Mouse (Mus musculus): ENCODE measurements around the gene Wdr24. TPM values are rescaled to one million over a fixed set of nuclear protein-coding genes. Genes with fewer than 3 reads are reported as not detected.

The Wdr24 gene
- polyA plus RNA-seq (2015; fragmentation: Nextera tagmentation; extraction: Ambion mirVana) = 11.9 and 14.2 TPM in 2 replicates

DNA sequence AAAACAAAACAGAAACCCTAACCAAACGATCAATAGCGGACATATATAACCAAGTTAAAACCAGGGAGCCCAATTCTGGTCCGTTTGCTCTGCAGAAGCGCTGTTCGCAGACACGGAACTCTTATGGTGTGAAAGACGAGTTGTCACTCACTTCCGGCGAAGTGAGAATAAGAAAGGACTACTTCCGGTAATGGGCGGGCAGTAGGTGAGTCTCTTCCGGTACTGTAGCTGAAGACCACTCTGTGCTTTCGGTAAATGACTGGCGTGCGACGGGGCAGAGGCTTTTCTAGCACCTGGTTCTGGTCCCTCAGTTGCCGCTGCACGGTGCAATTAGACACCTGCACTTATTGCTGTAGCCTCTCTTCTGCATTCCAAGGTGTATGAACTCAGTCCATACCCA is at the start of gene Wdr24:
Wdr24 (plus strand) TSS at position 176 of the 400 bp plus-strand sequence.
- ATAC-seq (ENCODE audit: low read depth) = peak; percentile 62
- Histone ChIP-seq H3K4me3 (replicated peaks) (peak within 1 kb of the TSS; percentile 79), H3K4me1 (replicated peaks) (peaks cover 48% of the 10 kb centered on the region), H3K36me3 (peaks cover 31% of the 10 kb centered on the region), H3K9me3 (replicated peaks) (no peaks in the 10 kb centered on the region), H3K9ac (peak within 1 kb of the TSS; percentile 83), H3K27me3 (peaks cover 41% of the 10 kb centered on the region), H3K4me2 (peak within 1 kb of the TSS; percentile 93), H3K27ac (peak within 1 kb of the TSS; percentile 81)
- under 1% methylated on average over 18 of the region's 18 CpGs for WGBS (ENCODE audit: insufficient replicate concordance)
- DNase-seq = peak; percentile 71

DNA sequence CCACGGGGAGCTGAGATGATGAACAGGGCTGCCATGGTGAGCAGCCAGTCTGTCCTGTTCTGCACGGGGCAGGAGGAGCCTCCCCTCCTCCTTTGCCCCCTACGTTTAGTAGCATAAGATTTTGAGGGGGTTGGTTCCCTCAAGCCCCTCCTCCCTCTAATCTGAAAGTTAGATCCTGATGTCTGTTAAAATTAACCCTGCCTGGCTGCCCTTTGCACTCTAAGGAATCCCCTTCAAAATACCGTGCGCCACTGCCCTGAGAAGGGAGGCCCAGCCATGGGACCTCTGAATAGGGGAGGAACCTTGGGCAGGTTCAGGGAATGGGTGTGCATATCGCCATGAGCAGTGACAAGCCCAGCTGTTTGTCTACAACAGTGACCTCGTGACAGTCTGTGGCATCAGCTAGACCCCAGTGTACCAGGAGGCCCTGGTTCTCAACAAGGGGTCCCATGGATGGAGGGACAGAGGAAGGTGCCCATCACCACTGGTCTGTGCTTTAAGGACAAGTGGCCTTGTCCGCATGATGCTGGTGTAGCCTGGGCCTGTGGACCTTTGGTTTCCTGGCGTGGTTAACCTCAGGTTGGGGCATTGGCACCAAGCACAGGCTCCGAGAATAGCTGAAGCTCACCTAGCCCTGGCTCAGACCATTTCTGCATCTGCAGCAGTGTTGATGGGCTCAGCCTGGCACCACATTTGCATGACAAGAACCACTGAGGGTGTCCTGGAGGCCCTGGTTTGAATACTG is 47.9 kb upstream of the Wdr24 start:
- 0 out of 2 replicates have a peak overlapping the region, but pooled peaks have one; percentile 73 for H3K4me3 ChIP-seq (replicated peaks)
- no peak overlapping the region for H3K27ac ChIP-seq
- peaks cover 36% of the 10 kb centered on the region for H3K36me3 ChIP-seq
- DNase-seq (no peak), ATAC-seq (ENCODE audit: low read depth) (no peak)
- 70% methylated on average over 10 of the region's 10 CpGs for WGBS (ENCODE audit: insufficient replicate concordance)
- H3K4me2 ChIP-seq = peak overlapping the region; percentile 79; the same call in 1 of the 2 replicates
- H3K9me3 ChIP-seq (replicated peaks) = no peaks in the 10 kb centered on the region
- peak overlapping the region; percentile 26; the same call in 1 of the 2 replicates for H3K9ac ChIP-seq
- peaks cover 5% of the 10 kb centered on the region; the same call in 1 of the 2 replicates for H3K27me3 ChIP-seq
- peaks cover 18% of the 10 kb centered on the region for H3K4me1 ChIP-seq (replicated peaks)

DNA sequence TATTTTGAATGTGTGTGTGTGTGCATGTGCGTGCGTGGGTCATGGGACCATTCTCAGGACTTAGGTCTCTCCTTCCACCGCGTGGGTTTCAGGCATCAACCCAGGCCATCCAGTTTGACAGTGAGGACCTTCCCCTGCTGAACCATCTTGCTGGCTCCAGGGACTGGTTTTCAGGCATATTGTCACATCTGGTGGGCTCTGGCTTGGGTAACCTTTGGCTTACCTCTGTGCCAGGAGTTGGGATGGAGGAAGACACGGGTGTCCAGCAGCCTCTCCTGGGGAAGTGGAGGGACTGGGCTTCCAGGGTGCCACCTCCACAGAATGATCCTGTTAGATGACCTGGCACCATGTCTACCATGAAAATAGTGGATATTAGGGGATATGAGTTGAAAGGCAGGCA is 45.5 kb upstream of the Wdr24 start:
- no peak overlapping the region for H3K9ac ChIP-seq
- peaks cover 60% of the 10 kb centered on the region for H3K36me3 ChIP-seq
- WGBS (ENCODE audit: insufficient replicate concordance) = 87% methylated on average over 5 of the region's 5 CpGs
- DNase-seq = no peak
- no peak overlapping the region for H3K4me3 ChIP-seq (replicated peaks)
- H3K27me3 ChIP-seq = no peaks in the 10 kb centered on the region
- no peak for ATAC-seq (ENCODE audit: low read depth)
- peaks cover 18% of the 10 kb centered on the region for H3K4me1 ChIP-seq (replicated peaks)
- no peaks in the 10 kb centered on the region for H3K9me3 ChIP-seq (replicated peaks)
- no peak overlapping the region for H3K27ac ChIP-seq
- no peak overlapping the region for H3K4me2 ChIP-seq

DNA sequence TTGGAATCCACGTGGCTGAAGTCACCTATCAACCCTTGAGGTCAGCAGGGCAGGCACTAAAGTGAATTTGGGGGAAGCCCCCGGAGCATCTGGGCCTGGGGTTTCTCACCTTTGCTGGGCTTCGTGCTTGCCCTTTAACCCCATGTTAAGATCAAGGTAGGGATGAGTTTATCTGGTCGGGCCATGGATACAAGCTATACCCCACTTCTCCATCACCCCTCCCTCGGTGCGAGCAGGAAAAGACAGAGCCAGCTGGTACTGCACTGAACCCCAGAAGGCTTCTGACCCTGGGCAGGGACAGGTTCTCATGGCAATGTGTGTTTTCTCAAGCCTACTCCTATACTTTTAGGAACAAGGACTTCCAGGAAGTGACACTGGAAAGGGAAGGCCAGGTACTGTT is 42.1 kb upstream of the Wdr24 start:
- Histone ChIP-seq H3K27ac (no peak overlapping the region), H3K4me1 (replicated peaks) (peaks cover 21% of the 10 kb centered on the region), H3K4me2 (no peak overlapping the region), H3K9ac (no peak overlapping the region), H3K27me3 (no peaks in the 10 kb centered on the region), H3K4me3 (replicated peaks) (no peak overlapping the region), H3K9me3 (replicated peaks) (no peaks in the 10 kb centered on the region), H3K36me3 (peaks cover 68% of the 10 kb centered on the region)
- ATAC-seq (ENCODE audit: low read depth) (no peak), DNase-seq (no peak)
- 77% methylated on average over 6 of the region's 6 CpGs for WGBS (ENCODE audit: insufficient replicate concordance)

DNA sequence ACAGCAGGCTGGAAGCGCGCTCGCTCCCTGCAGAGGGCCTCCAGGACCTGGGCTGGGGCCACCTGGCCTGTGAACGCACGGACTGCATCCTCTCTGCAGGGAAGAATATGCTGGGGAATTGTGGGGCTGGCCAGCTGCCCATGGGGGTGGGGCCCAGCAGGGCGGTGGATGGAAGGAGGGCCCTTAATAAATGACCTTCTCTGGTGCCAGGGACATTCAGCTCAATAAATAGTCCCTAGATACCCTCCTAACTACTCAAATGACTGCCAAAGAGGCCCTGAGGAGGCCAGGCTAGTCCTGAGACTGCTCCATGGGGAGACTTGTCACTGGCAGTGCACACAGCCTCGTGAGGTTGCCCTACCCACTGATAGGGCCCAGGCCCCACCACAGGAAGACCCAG is 40.3 kb upstream of the Wdr24 start:
- no peak for DNase-seq
- H3K4me3 ChIP-seq (replicated peaks) = no peak overlapping the region
- ATAC-seq (ENCODE audit: low read depth) = no peak

DNA sequence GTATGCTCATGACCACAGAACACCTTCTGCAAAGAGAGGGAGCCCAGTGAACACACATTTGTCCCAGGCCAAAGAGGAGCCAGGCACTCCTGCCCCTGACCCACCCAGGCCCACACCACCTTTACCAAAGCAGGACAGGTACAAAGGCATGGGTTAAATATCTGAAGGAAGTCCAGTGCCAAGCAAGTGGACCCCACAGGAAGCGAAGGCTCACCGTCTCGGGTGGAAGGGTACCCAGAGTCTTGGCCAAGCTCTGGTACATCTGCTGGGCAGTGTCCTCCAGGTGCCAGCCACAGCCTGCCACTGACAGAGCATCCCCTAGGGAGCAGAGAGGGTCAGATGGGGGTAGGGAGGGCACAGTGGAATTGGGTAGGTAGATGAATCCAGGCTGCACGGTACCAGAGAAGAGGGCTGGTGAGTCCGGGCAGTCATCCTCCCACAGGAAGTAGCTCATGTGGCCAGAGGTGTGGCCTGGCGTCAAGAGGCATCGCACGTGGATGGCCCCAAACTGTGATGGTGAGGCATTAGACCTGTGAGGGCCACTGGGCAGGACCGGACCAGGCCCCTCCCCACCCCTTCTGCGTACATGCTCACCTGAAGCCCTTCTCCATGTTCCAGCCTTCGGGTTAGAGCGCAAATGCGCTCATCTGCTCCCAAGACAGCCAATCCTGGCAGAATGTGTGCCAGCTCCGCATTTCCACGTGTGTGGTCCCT is 39.4 kb upstream of the Wdr24 start:
- Histone ChIP-seq H3K27ac (no peak overlapping the region), H3K9me3 (replicated peaks) (no peaks in the 10 kb centered on the region), H3K4me1 (replicated peaks) (peaks cover 21% of the 10 kb centered on the region), H3K36me3 (peaks cover 61% of the 10 kb centered on the region), H3K4me3 (replicated peaks) (peak overlapping the region; percentile 69), H3K9ac (0 out of 2 replicates have a peak overlapping the region, but pooled peaks have one; percentile 75), H3K27me3 (no peaks in the 10 kb centered on the region), H3K4me2 (peak overlapping the region; percentile 80)
- WGBS (ENCODE audit: insufficient replicate concordance) = 77% methylated on average over 15 of the region's 15 CpGs
- ATAC-seq (ENCODE audit: low read depth) (no peak), DNase-seq (no peak)

More for the DNA sequence above, 40.3 kb upstream of the Wdr24 start:
- Histone ChIP-seq H3K4me1 (replicated peaks) (peaks cover 21% of the 10 kb centered on the region), H3K4me2 (no peak overlapping the region), H3K9me3 (replicated peaks) (no peaks in the 10 kb centered on the region), H3K27me3 (no peaks in the 10 kb centered on the region), H3K9ac (no peak overlapping the region), H3K27ac (no peak overlapping the region), H3K36me3 (peaks cover 64% of the 10 kb centered on the region)
- whole genome bisulfite sequencing (ENCODE audit: insufficient replicate concordance) = 79% methylated on average over 7 of the region's 7 CpGs

DNA sequence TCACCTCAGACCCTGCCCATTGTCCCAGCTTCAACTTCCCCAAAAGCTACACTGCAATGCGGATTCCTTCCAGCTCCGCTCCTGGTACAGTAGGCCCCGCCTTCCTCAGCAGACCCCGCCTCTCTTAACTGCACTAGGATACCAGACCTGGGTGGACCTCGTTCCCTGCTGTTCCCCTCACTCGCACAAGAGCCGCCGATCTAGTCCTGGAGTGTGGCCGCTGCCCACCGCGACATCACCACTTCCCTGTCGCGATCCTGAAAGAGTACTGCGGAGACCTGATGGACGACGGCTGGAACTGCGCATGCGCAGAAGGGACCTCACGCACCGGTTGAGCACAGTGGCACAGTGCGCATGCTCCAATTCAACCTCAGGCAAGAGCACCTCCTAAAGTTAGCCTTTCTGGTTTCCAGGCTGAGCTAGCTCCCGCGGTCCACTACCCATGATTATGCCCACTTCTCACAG is 38.1 kb upstream of the Wdr24 start, which contains the start of gene Haghl:
Haghl (minus strand) TSS at position 393 of the 465 bp plus-strand sequence.
- ATAC-seq (ENCODE audit: low read depth) (peak; percentile 86), DNase-seq (peak; percentile 93)
- Histone ChIP-seq H3K36me3 (peaks cover 60% of the 10 kb centered on the region), H3K4me2 (peak within 1 kb of the TSS; percentile 80), H3K9ac (peak within 1 kb of the TSS; percentile 75), H3K4me3 (replicated peaks) (peak within 1 kb of the TSS; percentile 69), H3K27me3 (no peaks in the 10 kb centered on the region), H3K4me1 (replicated peaks) (peaks cover 22% of the 10 kb centered on the region), H3K9me3 (replicated peaks) (no peaks in the 10 kb centered on the region), H3K27ac (peak within 1 kb of the TSS; percentile 43)
- WGBS (ENCODE audit: insufficient replicate concordance) = under 1% methylated on average over 23 of the region's 23 CpGs

DNA sequence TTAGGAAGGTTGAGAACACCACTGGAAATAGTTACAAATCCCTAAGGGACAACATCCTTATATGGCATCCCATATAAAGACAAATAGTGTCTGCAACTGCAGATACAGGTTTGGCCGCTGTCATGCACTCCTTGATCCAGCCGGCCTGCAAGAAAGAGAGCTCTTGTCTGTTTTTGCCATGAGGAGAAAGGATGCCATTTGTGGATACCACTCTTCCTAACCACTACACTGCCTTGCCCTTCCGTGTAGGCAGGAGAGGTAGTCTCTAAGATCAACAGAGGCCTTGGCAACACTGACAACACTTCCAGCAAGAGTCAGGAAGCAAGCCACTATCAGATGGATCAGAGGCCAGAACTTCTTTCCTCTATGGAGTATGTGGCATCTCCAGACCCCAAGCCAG is 37.1 kb upstream of the Wdr24 start, which contains the start of gene Ccdc78:
Ccdc78 (plus strand) TSS at position 301 of the 400 bp plus-strand sequence.
- no peaks in the 10 kb centered on the region for H3K9me3 ChIP-seq (replicated peaks)
- H3K36me3 ChIP-seq = peaks cover 55% of the 10 kb centered on the region
- DNase-seq (no peak), ATAC-seq (ENCODE audit: low read depth) (no peak)
- H3K4me1 ChIP-seq (replicated peaks) = peaks cover 31% of the 10 kb centered on the region
- peak within 1 kb of the TSS; percentile 69 for H3K4me3 ChIP-seq (replicated peaks)
- H3K9ac ChIP-seq = peak within 1 kb of the TSS; percentile 75
- peak within 1 kb of the TSS; percentile 80 for H3K4me2 ChIP-seq
- H3K27ac ChIP-seq = peak within 1 kb of the TSS; percentile 15
- WGBS (ENCODE audit: insufficient replicate concordance) = 69% methylated on average over 3 of the region's 3 CpGs
- no peaks in the 10 kb centered on the region for H3K27me3 ChIP-seq

DNA sequence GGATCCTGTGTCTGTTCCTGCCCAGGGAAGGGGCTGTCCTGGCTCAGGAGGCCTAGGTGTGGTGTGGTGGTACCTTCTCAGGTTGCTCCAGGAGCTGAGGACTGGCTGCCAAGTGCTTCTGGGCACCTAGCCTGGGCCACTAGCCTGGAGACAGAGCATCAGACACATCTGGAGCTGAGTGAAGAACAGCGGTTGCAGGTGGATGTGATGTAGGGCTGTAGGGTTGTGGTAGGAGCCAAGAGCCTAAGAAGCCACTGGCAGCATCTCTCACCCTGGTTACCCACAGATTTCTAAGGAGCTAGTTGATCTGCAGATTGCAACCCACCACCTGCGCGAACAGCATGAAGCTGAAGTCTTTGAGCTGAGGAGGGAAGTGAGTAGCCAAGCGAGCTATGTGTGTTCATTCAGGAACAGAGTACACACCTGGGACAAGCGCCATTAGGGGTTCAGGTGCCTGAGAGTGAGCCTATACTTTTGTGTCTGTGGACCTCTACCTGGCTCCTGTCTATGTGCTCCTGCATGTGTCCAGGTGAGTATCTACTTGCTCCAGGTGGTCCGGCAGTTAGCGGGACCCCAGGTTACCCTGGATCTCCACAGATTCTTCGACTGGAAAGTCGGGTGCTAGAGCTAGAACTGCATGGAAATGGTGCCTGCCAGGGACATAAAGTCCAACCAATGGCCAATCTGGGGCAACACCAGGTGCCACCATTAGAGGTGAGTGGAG is 36.5 kb upstream of the Wdr24 start:
- no peak overlapping the region for H3K9ac ChIP-seq
- DNase-seq (no peak), ATAC-seq (ENCODE audit: low read depth) (no peak)
- H3K4me1 ChIP-seq (replicated peaks) = peaks cover 35% of the 10 kb centered on the region
- no peaks in the 10 kb centered on the region for H3K27me3 ChIP-seq
- H3K36me3 ChIP-seq = peaks cover 48% of the 10 kb centered on the region
- no peaks in the 10 kb centered on the region for H3K9me3 ChIP-seq (replicated peaks)
- H3K4me2 ChIP-seq = no peak overlapping the region
- no peak overlapping the region for H3K4me3 ChIP-seq (replicated peaks)
- H3K27ac ChIP-seq = no peak overlapping the region
- 83% methylated on average over 9 of the region's 9 CpGs for WGBS (ENCODE audit: insufficient replicate concordance)

DNA sequence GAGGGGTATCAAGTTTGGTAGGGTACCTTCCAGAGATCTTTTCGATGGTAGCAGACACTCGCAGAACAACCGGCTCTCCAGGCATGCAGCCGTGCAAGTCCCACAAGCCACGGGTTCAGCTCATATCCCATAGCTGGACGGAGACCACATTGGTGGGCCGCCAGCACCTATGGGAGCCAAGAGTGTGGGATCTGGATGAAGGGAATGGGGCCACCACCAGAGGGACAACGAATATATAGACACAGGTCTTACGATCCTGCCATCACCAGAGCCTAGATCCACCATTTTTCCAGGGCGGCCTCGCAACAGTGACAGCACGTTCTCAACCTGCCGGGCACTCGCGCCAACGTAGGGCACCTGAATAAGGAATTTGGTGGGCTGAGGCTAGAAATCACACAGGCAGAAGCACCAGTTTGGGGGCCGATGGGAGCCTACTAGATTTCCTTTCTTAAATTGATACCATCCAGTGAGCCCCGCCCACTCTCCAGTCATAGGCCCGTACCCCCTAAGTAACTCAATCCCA is 32.0 kb upstream of the Wdr24 start:
- H3K4me1 ChIP-seq (replicated peaks) = peaks cover 40% of the 10 kb centered on the region
- peak overlapping the region; percentile 92 for H3K27ac ChIP-seq
- peaks cover 30% of the 10 kb centered on the region for H3K36me3 ChIP-seq
- peak overlapping the region; percentile 89 for H3K4me3 ChIP-seq (replicated peaks)
- H3K9ac ChIP-seq = peak overlapping the region; percentile 84
- no peaks in the 10 kb centered on the region for H3K27me3 ChIP-seq
- ATAC-seq (ENCODE audit: low read depth) (no peak), DNase-seq (no peak)
- peak overlapping the region; percentile 94 for H3K4me2 ChIP-seq
- 27% methylated on average over 19 of the region's 19 CpGs for WGBS (ENCODE audit: insufficient replicate concordance)
- H3K9me3 ChIP-seq (replicated peaks) = no peaks in the 10 kb centered on the region

Data from liver, embryonic 13.5 days (tissue).